Mouse (Mus musculus) intestine, embryonic 16.5 days (tissue): ENCODE data around the gene Cope. TPM values are rescaled to one million over a fixed set of nuclear protein-coding genes. Genes with fewer than 3 reads are reported as not detected.

ENCODE experiments used
- ATAC-seq: fragments of 200-750 bp; cut with Nextera tagmentation; 2 replicates; pipeline ENCODE4 v1.8.0; 2017; ENCODE audit warnings: moderate TSS enrichment, moderate library complexity
- H3K27ac ChIP-seq: fragments of 300-500 bp; sonication (generic); 2 replicates; pipeline ENCODE4 v1.5.1; 2014; ENCODE audit warnings: mild to moderate bottlenecking, low read length
- H3K27me3 ChIP-seq: fragments of 300-500 bp; sonication (generic); replicated peaks from 2 replicates; pipeline ENCODE4 v1.6.1; 2014; ENCODE audit warnings: low read length, control low read depth, mixed read lengths; ENCODE audit not compliant: control insufficient read depth, insufficient read depth
- H3K36me3 ChIP-seq: fragments of 300-500 bp; sonication (generic); 2 replicates; pipeline ENCODE4 v1.6.1; 2014; ENCODE audit warnings: low read length, control low read depth; ENCODE audit not compliant: control insufficient read depth, insufficient read depth
- H3K4me1 ChIP-seq: fragments of 300-500 bp; sonication (generic); 2 replicates; pipeline ENCODE4 v1.6.1; 2014; ENCODE audit warnings: low read length, control low read depth, mixed read lengths; ENCODE audit not compliant: control insufficient read depth, insufficient read depth
- H3K4me2 ChIP-seq: fragments of 300-500 bp; sonication (generic); 2 replicates; pipeline ENCODE4 v1.6.1; 2014; ENCODE audit warnings: low read depth, low read length, control low read depth
- H3K4me3 ChIP-seq: fragments of 300-500 bp; sonication (generic); 2 replicates; pipeline ENCODE4 v1.5.1; 2014; ENCODE audit warnings: mild to moderate bottlenecking, low read length
- H3K9ac ChIP-seq: fragments of 300-500 bp; sonication (generic); 2 replicates; pipeline ENCODE4 v1.6.1; 2014; ENCODE audit warnings: low read depth, low read length
- H3K9me3 ChIP-seq: fragments of 300-500 bp; sonication (generic); 2 replicates; pipeline ENCODE4 v1.6.1; 2016; ENCODE audit warnings: low read length, control low read depth; ENCODE audit not compliant: control insufficient read depth
- WGBS: fragments of 180-500 bp; shearing (Covaris S2); extraction: QIAGEN DNeasy Blood & Tissue Kit; methylation state at CpG from one replicate; pipeline ENCODE4 v1.1.7; 2014; 5-methylcytosine and 5-hydroxymethylcytosine counted together
- polyA plus RNA-seq: library from polyadenylated mRNA; unstranded; fragments of >200 nt; fragmentation: Nextera tagmentation; extraction: Ambion mirVana; gene quantifications from 2 replicates; pipeline ENCODE4 v1.2.1, GENCODE M21; 2015

The Cope gene
- 432 and 443 TPM in 2 replicates for polyA plus RNA-seq

DNA sequence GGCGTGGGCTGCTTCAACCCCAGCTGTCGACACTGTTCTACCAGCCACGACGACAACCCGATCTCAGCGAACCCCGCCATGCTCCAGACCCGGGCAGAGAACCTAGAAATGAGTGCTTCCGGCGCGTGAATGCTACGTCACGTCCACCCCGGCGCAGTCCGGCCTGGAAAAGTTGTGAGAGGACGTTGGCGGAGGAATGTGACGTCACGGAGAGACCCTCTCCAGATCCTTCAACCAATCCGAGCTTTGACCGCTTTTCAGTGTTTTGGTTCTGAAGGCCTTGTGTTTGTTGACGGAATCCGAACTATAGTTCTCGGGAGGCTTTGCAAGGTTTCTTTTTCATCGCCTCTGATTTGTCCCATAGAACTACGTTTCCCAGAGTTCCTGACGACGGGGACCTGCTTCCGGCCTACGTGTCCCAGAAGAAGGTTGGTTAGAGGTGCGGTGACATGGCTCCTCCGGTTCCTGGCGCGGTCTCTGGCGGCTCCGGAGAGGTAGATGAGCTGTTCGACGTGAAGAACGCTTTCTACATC lies at the start of gene Cope, which contains the start of gene Ddx49:
Gene Cope, plus strand, starts transcription at position 161 of the 533 bp plus-strand sequence.
Gene Ddx49, minus strand, starts transcription at position 132 of the 533 bp plus-strand sequence.
- Histone ChIP-seq H3K4me1 (peaks cover 12% of the 10 kb centered on the region), H3K9me3 (no peaks in the 10 kb centered on the region), H3K4me2 (peak within 1 kb of the TSS; percentile 72), H3K27me3 (no peaks in the 10 kb centered on the region), H3K4me3 (peak within 1 kb of the TSS; percentile 78), H3K27ac (peak within 1 kb of the TSS; percentile 67; the same call in 1 of the 2 replicates), H3K36me3 (peaks cover 20% of the 10 kb centered on the region), H3K9ac (peak within 1 kb of the TSS; percentile 84)
- WGBS: under 1% methylated on average over 40 of the region's 40 CpGs
- peak; percentile 92 for ATAC-seq

DNA sequence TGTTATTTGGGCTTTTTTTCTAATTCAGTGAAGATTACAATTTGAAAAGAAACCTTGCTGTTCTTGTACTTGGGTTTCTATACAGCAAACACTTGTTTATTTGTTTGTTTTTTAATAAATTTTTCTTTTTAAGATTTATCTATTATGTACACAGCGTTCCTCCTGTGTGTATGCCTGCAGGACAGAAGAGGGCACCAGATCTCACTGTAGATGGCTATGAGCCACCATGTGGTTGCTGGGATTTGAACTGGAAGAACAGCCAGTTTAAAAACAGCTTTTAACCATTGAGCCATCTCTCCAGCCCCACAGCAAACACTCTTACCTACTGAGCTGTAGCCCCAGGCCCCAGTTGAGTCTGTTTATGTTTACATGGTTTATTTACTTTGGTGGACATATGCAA lies 47.7 kb upstream of the Cope start:
- no peak overlapping the region for H3K4me2 ChIP-seq
- H3K9me3 ChIP-seq: no peaks in the 10 kb centered on the region
- H3K27me3 ChIP-seq: no peaks in the 10 kb centered on the region
- no peak overlapping the region for H3K4me3 ChIP-seq
- no peaks in the 10 kb centered on the region for H3K4me1 ChIP-seq
- peaks cover 36% of the 10 kb centered on the region for H3K36me3 ChIP-seq
- no peak overlapping the region for H3K9ac ChIP-seq
- WGBS: 90% methylated on average over 1 of the region's 1 CpGs
- no peak for ATAC-seq
- H3K27ac ChIP-seq: no peak overlapping the region

DNA sequence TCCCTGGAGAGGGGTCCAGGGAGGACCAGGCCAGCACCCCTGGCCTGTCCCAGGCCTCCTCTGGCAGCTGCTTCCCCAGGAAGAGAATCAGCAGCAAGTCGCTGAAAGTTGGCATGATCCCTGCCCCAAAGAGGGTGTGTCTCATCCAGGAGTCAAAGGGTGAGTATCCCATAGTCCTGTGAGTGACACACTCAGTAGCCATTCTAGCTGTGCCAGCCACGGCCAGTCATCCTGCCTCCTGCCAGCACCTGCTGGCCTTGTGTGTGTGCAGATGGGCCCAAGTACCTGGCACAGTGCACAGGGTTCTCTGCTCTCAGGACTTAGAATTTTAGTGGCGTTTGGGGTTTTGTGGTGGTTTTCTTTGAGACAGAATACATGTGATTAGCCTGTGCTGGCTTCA lies 44.9 kb upstream of the Cope start:
- H3K4me3 ChIP-seq: no peak overlapping the region
- H3K9ac ChIP-seq: no peak overlapping the region
- no peak overlapping the region for H3K4me2 ChIP-seq
- no peaks in the 10 kb centered on the region for H3K9me3 ChIP-seq
- no peaks in the 10 kb centered on the region for H3K27me3 ChIP-seq
- H3K4me1 ChIP-seq: no peaks in the 10 kb centered on the region
- ATAC-seq: no peak
- WGBS: 83% methylated on average over 3 of the region's 3 CpGs
- no peak overlapping the region for H3K27ac ChIP-seq
- peaks cover 36% of the 10 kb centered on the region for H3K36me3 ChIP-seq

DNA sequence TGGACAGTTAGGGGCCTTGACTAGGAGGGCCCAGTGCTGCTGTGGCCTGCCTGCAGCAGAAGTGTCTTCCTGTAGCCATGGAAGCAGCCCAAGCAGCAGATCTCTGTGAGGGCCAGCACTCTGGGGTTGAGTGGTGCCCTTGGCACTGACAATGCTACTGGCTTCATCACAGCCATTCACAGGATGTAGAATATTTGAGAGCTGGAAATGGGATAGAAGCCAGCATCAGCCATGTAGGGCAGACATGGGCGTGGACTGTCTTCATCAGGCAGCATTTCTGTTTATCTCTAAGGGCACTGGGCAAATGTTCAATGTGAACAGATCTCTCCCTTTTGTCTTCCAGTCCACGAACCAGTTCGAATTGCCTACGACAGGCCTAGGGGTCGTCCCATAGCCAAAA lies 43.7 kb upstream of the Cope start:
- H3K4me3 ChIP-seq: no peak overlapping the region
- H3K27ac ChIP-seq: no peak overlapping the region
- ATAC-seq: no peak
- H3K27me3 ChIP-seq: no peaks in the 10 kb centered on the region
- H3K4me2 ChIP-seq: no peak overlapping the region
- H3K36me3 ChIP-seq: peaks cover 30% of the 10 kb centered on the region
- H3K9me3 ChIP-seq: no peaks in the 10 kb centered on the region
- H3K4me1 ChIP-seq: no peaks in the 10 kb centered on the region
- 93% methylated on average over 5 of the region's 5 CpGs for WGBS
- H3K9ac ChIP-seq: no peak overlapping the region

DNA sequence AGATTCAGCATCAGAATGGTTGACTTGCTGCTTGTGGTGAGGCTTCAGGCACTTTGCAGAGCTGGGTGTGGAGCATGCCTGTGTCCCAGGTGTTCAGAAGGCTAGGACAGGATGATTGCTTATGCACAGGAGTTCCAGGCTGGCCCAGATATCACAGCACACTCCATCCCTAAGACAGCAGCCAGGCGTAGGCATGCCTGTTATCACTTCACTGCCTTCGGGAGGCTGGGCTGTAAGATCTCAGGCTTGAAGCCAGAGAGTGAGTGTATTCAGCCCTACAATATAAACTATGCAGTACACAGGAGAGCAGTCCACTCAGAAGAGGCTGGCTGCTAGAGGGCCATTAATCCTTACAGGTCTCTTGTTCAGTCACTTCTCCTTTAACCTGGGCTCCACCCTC lies 43.3 kb upstream of the Cope start:
- Histone ChIP-seq H3K9ac (no peak overlapping the region), H3K4me2 (no peak overlapping the region), H3K27ac (no peak overlapping the region), H3K4me3 (no peak overlapping the region), H3K36me3 (peaks cover 30% of the 10 kb centered on the region), H3K4me1 (no peaks in the 10 kb centered on the region), H3K27me3 (no peaks in the 10 kb centered on the region), H3K9me3 (no peaks in the 10 kb centered on the region)
- 84% methylated on average over 2 of the region's 2 CpGs for WGBS
- ATAC-seq: no peak; the same call in 1 of the 2 replicates

DNA sequence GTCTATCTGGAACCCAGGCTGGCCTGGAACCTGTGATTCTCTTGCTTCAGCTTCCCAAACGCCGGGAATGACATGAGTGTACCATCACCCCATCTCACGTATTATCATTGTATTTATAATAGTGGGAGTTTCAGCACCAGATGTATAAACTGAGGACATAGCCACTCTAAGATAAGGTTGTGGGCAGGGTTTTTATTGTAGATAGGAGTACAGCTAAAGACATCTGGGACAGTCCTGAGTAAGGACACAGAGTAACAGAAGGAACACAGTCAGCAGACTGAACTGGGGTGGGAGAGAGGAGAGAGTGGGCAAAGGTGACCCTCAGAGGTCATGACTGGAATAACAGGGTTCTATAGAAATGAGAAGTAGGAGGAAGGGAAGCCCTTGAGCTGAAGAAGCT lies 34.6 kb upstream of the Cope start:
- Histone ChIP-seq H3K27ac (no peak overlapping the region), H3K36me3 (no peaks in the 10 kb centered on the region; the same call in 1 of the 2 replicates), H3K4me1 (no peaks in the 10 kb centered on the region), H3K4me2 (no peak overlapping the region), H3K9me3 (no peaks in the 10 kb centered on the region), H3K9ac (no peak overlapping the region), H3K27me3 (no peaks in the 10 kb centered on the region), H3K4me3 (no peak overlapping the region)
- 79% methylated on average over 3 of the region's 3 CpGs for WGBS
- peak; percentile 61 for ATAC-seq

DNA sequence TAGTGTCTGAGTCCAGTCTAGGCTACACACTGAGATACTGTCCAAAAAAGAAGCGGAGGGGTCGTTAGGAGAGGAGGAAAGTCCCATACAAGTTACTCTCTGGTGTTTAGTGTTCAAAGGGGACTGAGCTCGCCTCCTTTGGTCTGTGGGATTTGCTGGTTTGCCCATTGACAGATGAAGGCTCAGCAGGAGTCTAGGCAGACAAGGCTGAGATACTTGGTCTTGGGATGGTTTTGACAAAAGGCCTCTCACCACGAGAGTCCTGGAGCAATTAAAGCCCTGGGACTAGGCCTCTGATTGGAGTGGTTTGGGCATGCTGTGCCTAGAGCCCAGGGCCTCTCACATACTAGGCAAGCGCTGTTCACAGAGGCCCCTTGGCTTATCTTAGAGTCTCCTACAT lies 34.0 kb upstream of the Cope start:
- 63% methylated on average over 5 of the region's 5 CpGs for WGBS
- Histone ChIP-seq H3K4me2 (no peak overlapping the region), H3K9me3 (no peaks in the 10 kb centered on the region), H3K4me3 (no peak overlapping the region), H3K4me1 (no peaks in the 10 kb centered on the region), H3K27ac (no peak overlapping the region), H3K9ac (no peak overlapping the region), H3K27me3 (no peaks in the 10 kb centered on the region), H3K36me3 (no peaks in the 10 kb centered on the region)
- peak; percentile 29; the same call in 1 of the 2 replicates for ATAC-seq

DNA sequence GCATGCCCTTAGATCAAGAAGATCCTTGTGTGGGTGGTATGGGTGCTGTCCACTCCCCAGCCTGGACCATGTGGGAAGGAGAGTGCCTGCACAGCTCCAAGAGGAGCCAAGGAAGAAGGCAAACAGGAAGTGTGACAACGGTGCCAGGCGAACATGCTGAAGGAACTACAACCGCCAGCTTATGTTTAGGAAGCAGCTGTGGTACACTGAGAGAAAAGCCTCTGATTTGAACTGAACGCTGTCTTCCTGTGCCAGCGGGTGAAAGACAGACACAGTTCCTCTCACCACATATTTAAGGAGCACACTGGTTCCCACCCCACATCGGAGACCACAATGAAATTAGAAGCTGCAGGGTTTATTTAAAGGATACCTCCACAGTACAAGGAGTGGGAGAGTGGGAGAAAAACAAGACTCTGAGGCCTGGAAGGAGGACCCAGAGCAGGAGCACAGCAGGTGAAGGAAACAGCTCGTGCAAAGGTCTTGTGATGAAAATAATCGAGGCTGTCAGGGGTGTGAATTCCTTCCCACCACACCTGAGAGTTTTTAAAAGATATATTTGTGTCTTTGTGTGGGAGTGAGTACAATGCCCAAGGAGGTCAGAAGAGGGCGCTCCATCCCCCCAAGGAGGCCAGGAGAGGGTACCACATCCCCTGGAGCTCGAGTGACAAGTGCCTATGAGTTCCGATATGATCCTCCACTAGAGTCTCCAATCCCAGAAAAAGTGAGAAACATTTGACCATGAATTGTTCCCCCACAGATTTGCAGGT lies 33.3 kb upstream of the Cope start:
- 54% methylated on average over 11 of the region's 11 CpGs for WGBS
- H3K4me2 ChIP-seq: no peak overlapping the region
- no peak overlapping the region for H3K4me3 ChIP-seq
- 0 out of 2 replicates have a peak, but pooled peaks have one; percentile 10 for ATAC-seq
- H3K27ac ChIP-seq: no peak overlapping the region
- H3K36me3 ChIP-seq: no peaks in the 10 kb centered on the region
- no peak overlapping the region for H3K9ac ChIP-seq
- no peaks in the 10 kb centered on the region for H3K27me3 ChIP-seq
- no peaks in the 10 kb centered on the region for H3K9me3 ChIP-seq
- H3K4me1 ChIP-seq: no peaks in the 10 kb centered on the region

DNA sequence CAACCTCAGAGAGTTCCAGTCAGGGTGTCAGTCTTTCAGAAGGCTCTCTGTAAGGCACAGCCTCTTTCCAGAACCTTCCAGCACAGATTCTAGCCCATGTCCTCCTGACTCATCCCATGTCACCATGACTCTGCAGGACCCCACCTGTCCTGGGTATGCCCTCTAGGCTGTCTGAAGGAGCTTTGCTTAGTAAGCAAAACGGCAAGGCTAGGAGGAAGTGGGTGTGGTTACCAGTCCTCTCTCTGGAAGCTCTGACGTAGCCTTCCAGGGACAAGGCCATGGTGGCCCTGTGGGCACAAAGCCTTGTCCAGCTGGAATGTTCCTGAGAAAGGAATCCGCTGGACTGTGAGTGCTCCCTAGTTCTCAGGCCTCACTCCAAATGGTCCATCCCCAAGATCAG lies 29.4 kb upstream of the Cope start:
- Histone ChIP-seq H3K36me3 (no peaks in the 10 kb centered on the region), H3K27me3 (no peaks in the 10 kb centered on the region), H3K9me3 (no peaks in the 10 kb centered on the region), H3K4me3 (no peak overlapping the region), H3K4me2 (no peak overlapping the region), H3K27ac (no peak overlapping the region), H3K9ac (no peak overlapping the region), H3K4me1 (no peaks in the 10 kb centered on the region)
- WGBS: 51% methylated on average over 3 of the region's 3 CpGs
- ATAC-seq: peak; percentile 76
